Mouse (Mus musculus): ENCODE data around the gene Krt13. TPM values are rescaled to one million over a fixed set of nuclear protein-coding genes. Genes with fewer than 3 reads are reported as not detected.

The Krt13 gene
- polyA plus RNA-seq, 1 experiment = 4.1 TPM

DNA sequence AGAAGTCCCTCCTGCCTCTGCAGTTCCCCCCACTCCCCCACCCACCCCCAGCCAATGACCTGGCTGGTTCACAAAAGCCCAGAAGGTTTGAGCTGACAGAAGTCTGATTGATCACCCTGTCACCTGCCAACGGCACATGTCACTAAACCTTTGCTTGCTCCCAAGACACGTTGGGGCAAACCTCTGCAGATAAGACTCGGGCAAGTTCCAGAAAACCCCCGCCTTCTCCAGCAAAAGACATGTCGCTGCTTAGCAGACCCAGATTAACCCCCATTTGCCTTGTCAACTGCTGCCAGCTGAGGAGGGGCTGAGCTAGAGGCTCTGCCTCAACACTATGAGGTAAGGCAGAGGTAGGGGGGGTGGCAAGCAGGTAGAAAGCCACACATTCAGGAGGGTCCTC is 15.2 kb upstream of the Krt13 start:
- no peak overlapping the region for H3K4me3 ChIP-seq (replicated peaks; ENCODE audit: control insufficient read depth, low read depth, low read length)
- TF ChIP-seq CTCF (IDR thresholded peaks at IDR 0.05; ENCODE audit: control insufficient read depth, insufficient read depth, low read length) (no peak), POLR2A (IDR thresholded peaks at IDR 0.05; ENCODE audit: borderline replicate concordance, control insufficient read depth, low read depth, low read length) (no peak)
- no peaks in the 10 kb centered on the region for H3K4me1 ChIP-seq (ENCODE audit: control insufficient read depth, insufficient read depth, low read length)
- WGBS = 38% methylated on average over 5 of the region's 5 CpGs
- no peak overlapping the region for H3K27ac ChIP-seq (ENCODE audit: control insufficient read depth, insufficient read depth, low read depth, low read length, poor library complexity)

DNA sequence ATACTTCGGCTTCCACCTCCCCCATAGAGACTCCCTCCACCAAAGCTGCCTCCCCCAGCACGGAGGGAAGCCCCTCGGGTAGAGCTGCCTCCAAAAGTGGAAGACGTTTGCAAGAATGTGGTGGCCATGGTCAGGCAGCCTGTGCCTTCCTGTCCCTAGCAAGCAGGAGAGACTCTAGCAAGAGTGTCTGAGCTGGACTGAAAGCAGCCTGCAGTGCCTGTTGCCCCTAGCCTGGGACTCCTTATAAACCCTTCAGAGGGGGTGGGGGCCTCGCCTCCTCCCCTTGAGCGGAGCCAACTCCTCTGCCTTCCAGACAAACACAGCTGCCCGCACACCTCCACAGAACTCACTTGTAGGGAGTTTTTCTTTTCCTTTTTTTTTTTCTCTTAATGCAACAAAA is 14.4 kb upstream of the Krt13 start, which contains the start of gene Krt15:
TSS of gene Krt15 (minus strand) at position 198 of the 400 bp plus-strand sequence.
- no peak for TF ChIP-seq POLR2A (IDR thresholded peaks at IDR 0.05; ENCODE audit: borderline replicate concordance, control insufficient read depth, low read depth, low read length)
- no peak for TF ChIP-seq CTCF (IDR thresholded peaks at IDR 0.05; ENCODE audit: control insufficient read depth, insufficient read depth, low read length)
- Histone ChIP-seq H3K4me3 (replicated peaks; ENCODE audit: control insufficient read depth, low read depth, low read length) (no peak within 1 kb of the TSS), H3K27ac (ENCODE audit: control insufficient read depth, insufficient read depth, low read depth, low read length, poor library complexity) (no peak within 1 kb of the TSS), H3K4me1 (ENCODE audit: control insufficient read depth, insufficient read depth, low read length) (no peaks in the 10 kb centered on the region)
- WGBS = 58% methylated on average over 7 of the region's 7 CpGs

DNA sequence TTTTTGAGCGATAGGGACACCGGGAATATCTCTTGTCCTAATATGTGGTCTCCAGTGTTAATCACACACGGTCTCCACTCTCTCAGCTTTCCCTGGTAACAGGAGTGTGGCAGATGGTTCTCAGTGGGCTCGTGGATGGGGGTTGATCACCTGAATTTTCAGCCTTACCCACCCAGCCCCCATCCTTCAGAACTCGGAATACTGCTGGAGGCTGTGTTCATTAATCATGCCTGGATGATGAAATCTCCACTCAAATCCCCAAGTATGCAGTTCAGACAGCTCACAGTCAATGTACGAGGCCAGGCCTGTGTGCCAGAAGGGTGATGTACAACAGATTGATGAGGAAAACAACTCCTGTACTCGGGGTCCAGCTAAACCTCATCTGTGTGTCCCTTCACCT is 3.5 kb upstream of the Krt13 start:
- TF ChIP-seq CTCF (IDR thresholded peaks at IDR 0.05; ENCODE audit: control insufficient read depth, insufficient read depth, low read length) (no peak), POLR2A (IDR thresholded peaks at IDR 0.05; ENCODE audit: borderline replicate concordance, control insufficient read depth, low read depth, low read length) (no peak)
- Histone ChIP-seq H3K4me1 (ENCODE audit: control insufficient read depth, insufficient read depth, low read length) (no peaks in the 10 kb centered on the region), H3K4me3 (replicated peaks; ENCODE audit: control insufficient read depth, low read depth, low read length) (no peak overlapping the region), H3K27ac (ENCODE audit: control insufficient read depth, insufficient read depth, low read depth, low read length, poor library complexity) (no peak overlapping the region)
- WGBS = 73% methylated on average over 7 of the region's 7 CpGs

DNA sequence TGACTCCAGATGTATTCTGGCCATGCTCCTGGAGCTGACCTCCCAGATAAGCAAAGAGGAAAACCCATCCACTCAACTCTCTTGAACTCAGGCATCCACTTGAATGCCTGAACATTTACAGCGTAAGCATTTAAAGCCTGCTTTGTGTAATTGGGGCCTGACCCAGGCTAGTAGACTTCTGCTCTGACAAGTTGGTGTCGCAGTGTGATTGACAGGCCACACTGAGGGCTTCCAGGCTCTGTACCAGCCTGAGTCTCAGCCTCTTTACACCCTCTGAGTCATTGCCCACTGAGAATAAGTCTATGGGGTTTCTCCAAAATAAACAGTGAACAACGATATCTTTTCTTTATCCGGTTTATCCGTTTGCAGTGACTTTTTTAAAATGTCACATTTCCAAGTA is 1.0 kb downstream of the Krt13 start:
- Histone ChIP-seq H3K4me1 (ENCODE audit: control insufficient read depth, insufficient read depth, low read length) (no peaks in the 10 kb centered on the region), H3K4me3 (replicated peaks; ENCODE audit: control insufficient read depth, low read depth, low read length) (no peak overlapping the region), H3K27ac (ENCODE audit: control insufficient read depth, insufficient read depth, low read depth, low read length, poor library complexity) (no peak overlapping the region)
- WGBS = 83% methylated on average over 5 of the region's 5 CpGs
- TF ChIP-seq CTCF (IDR thresholded peaks at IDR 0.05; ENCODE audit: control insufficient read depth, insufficient read depth, low read length) (no peak), POLR2A (IDR thresholded peaks at IDR 0.05; ENCODE audit: borderline replicate concordance, control insufficient read depth, low read depth, low read length) (no peak)

DNA sequence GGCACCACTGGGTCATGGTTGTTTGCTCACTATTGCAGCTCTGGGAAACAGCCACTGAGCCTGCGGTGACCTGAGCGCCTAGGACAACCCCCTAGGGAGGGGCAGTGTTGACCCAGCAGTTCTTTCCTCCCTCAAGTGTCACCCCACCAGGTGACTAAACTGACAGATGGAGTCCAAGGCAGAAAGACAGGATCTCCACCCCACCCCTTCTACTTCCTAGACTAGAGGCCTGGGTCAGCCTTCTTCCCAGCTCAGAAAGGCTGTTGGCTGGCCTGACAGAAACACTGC is 7.7 kb downstream of the Krt13 start:
- no peaks in the 10 kb centered on the region for H3K4me1 ChIP-seq (ENCODE audit: control insufficient read depth, insufficient read depth, low read length)
- TF ChIP-seq CTCF (IDR thresholded peaks at IDR 0.05; ENCODE audit: control insufficient read depth, insufficient read depth, low read length) = no peak
- no peak overlapping the region for H3K27ac ChIP-seq (ENCODE audit: control insufficient read depth, insufficient read depth, low read depth, low read length, poor library complexity)
- 88% methylated on average over 2 of the region's 2 CpGs for WGBS
- H3K4me3 ChIP-seq (replicated peaks; ENCODE audit: control insufficient read depth, low read depth, low read length) = no peak overlapping the region

DNA sequence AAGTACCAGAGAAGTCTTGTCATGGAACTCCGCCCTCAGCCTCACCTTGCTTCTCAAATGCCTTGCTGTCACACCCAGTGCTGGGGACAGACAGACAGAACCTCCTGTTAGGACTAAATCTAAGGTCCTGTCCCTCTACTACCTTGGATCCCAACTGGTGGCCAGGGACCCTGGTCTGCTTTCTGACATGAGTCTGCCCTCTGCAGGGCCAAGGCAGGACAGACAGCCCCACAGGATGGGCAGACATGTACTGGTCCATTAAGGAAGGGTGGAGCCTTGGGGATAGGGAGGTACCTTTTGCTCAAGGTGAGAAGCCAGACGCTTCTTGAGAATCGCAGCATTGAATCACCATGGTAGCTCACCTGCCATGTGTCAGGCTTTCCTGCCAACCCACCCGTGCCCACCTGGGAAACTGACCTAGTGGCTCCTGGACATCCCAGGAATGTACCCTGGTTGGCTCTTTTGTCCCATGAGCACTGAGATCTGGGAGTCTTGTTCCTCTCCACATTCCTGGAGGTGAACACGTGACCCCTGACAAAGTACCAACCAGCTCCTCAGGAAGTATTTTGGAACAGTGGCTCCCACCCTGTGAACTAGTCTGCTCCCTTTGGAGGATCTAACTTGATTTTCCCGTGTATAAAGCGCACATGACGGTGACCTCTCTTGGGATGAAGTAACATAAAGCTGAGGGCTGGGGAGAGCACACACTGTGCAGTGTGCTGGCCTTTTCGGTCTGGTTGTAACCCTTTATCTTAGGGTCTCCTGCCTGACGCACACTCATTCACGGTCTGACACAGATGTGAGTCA is 8.2 kb downstream of the Krt13 start:
- no peak overlapping the region for H3K4me3 ChIP-seq (replicated peaks; ENCODE audit: control insufficient read depth, low read depth, low read length)
- 76% methylated on average over 11 of the region's 11 CpGs for WGBS
- H3K27ac ChIP-seq (ENCODE audit: control insufficient read depth, insufficient read depth, low read depth, low read length, poor library complexity) = no peak overlapping the region
- TF ChIP-seq POLR2A (IDR thresholded peaks at IDR 0.05; ENCODE audit: borderline replicate concordance, control insufficient read depth, low read depth, low read length) (no peak), CTCF (IDR thresholded peaks at IDR 0.05; ENCODE audit: control insufficient read depth, insufficient read depth, low read length) (no peak)
- no peaks in the 10 kb centered on the region for H3K4me1 ChIP-seq (ENCODE audit: control insufficient read depth, insufficient read depth, low read length)

DNA sequence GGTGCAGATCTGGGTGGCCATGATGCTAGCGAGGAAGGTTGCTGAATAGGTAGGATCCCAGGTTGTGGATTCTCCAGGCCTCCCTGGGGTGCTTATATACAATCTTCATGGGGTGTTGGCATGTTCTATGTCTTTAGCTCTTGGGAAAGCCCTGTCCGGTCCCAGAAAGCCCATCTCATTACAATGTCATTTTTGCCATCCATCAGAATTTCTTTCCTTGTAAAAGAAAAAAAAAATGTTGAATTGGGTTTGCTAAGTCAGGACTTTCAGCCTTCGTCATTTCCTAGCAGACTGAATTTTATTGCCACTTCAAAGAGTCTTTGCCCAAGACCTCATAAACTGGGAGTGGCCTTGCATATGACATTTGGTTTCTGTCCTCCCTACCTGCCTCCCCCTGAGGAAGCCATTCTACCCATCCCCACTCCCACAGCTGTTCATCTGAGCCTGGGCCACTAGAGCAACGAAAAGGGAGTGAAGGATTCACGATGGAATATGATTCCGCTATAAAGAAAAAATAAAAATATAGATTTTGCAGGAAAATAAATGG is 15.7 kb downstream of the Krt13 start, which contains the start of gene Krt36:
TSS of gene Krt36 (minus strand) at position 51 of the 547 bp plus-strand sequence.
- Histone ChIP-seq H3K27ac (ENCODE audit: control insufficient read depth, insufficient read depth, low read depth, low read length, poor library complexity) (no peak within 1 kb of the TSS), H3K4me1 (ENCODE audit: control insufficient read depth, insufficient read depth, low read length) (no peaks in the 10 kb centered on the region), H3K4me3 (replicated peaks; ENCODE audit: control insufficient read depth, low read depth, low read length) (no peak within 1 kb of the TSS)
- TF ChIP-seq POLR2A (IDR thresholded peaks at IDR 0.05; ENCODE audit: borderline replicate concordance, control insufficient read depth, low read depth, low read length) (no peak), CTCF (IDR thresholded peaks at IDR 0.05; ENCODE audit: control insufficient read depth, insufficient read depth, low read length) (no peak)
- 73% methylated on average over 6 of the region's 6 CpGs for WGBS

DNA sequence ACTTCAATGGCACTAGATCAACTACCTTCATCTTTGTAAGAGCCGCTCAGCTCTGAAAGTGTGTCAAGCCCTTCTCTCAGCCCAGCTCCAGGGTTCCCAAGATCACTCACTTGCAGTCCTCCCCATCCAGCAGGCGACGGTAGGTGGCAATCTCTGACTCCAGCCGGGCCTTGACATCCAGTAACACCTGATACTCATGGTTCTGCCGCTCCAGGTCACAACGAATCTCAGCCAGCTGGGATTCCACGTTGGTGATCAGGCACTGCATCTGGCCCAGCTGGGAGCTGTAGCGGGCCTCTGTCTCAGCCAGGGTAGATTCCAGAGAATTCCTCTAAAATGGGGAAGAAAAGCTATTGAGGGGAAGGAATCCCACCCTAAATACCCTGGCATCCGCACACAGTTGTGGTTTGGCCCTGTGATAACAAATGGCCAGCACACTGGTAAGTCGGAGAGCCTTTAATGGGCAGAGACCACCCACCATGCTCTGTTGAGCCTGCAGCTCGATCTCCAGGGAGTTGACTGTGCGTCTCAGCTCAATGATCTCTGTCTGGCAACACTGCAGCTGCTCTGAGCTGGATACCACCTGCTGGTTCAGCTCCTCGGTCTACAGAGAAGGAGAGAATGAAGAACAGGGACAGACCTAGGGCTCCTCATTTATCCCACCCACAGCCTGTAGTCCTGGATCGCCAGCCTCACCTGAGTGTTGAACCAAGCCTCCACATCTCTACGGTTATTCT is 18.5 kb downstream of the Krt13 start:
- WGBS = 63% methylated on average over 15 of the region's 15 CpGs
- TF ChIP-seq CTCF (IDR thresholded peaks at IDR 0.05; ENCODE audit: control insufficient read depth, insufficient read depth, low read length) (no peak), POLR2A (IDR thresholded peaks at IDR 0.05; ENCODE audit: borderline replicate concordance, control insufficient read depth, low read depth, low read length) (no peak)

More for the DNA sequence above, 18.5 kb downstream of the Krt13 start:
- H3K27ac ChIP-seq (ENCODE audit: control insufficient read depth, insufficient read depth, low read depth, low read length, poor library complexity) = no peak overlapping the region
- no peak overlapping the region for H3K4me3 ChIP-seq (replicated peaks; ENCODE audit: control insufficient read depth, low read depth, low read length)
- H3K4me1 ChIP-seq (ENCODE audit: control insufficient read depth, insufficient read depth, low read length) = no peaks in the 10 kb centered on the region
